Mouse (Mus musculus): ENCODE results near the gene Wipi2. TPM values are rescaled to one million over a fixed set of nuclear protein-coding genes. Genes with fewer than 3 reads are reported as not detected.

The Wipi2 gene
- polyA plus RNA-seq, 1 experiment from 2014 or later = 41.8 TPM

DNA sequence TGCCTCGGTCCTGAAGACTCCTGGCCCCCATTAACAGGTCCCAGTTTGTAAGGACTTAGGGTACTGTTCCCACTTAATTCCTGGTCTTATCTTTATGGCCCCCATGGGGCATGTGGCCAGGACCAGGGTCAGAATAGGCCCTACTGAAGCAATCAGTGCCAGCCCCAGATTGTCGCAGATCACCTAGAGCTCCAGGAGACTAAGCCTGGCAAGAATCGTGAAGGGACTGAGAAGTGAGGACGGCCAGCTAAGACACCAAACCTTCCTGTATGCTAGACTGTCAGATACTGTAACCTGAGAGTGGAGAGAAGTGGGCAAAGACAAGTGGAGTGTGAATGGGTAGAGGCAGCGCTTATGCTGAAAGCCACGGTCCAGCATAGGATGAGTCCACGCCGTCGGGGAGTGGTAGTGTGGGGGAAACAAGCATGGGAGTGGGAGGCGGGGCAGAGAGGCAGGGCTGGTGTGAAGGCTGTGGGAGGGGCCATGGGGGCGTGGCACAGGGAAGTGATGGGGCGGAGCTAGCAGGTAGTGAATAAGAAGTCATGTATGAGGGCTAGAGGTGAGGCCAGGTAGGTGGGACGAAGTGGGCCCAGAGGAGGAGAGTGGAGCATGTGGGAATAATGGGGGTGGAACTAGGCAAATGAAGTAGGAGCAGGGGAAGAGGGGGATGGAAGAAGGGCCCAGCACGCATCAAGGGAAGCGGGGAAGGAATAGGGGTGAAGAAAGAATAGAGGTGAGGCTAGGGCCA is 73.5 kb downstream of the Wipi2 start:
- DNase-seq (ENCODE audit: low spot score) (peak; percentile 19), ATAC-seq (replicated peaks; ENCODE audit: low FRiP score, low read depth) (peak; percentile 57)
- H3K4me1 ChIP-seq (replicated peaks; ENCODE audit: insufficient read depth, low read length) = peaks cover 6% of the 10 kb centered on the region
- H3K27me3 ChIP-seq (ENCODE audit: insufficient read depth, low read length) = 0 out of 2 replicates have a peak, but pooled peaks cover 5% of the 10 kb centered on the region
- H3K4me3 ChIP-seq (replicated peaks; ENCODE audit: low read depth, low read length) = peak overlapping the region; percentile 55; the same call in 1 of the 2 replicates
- no peak overlapping the region for H3K27ac ChIP-seq
- H3K4me2 ChIP-seq (ENCODE audit: low read length) = peak overlapping the region; percentile 91
- H3K36me3 ChIP-seq (ENCODE audit: insufficient read depth, low read length) = no peaks in the 10 kb centered on the region
- no peak for TF ChIP-seq CTCF (IDR thresholded peaks at IDR 0.05; ENCODE audit: low read depth)
- 7% methylated on average over 15 of the region's 15 CpGs for WGBS
- no peaks in the 10 kb centered on the region for H3K9me3 ChIP-seq (replicated peaks; ENCODE audit: low read length)
- no peak overlapping the region for H3K9ac ChIP-seq (ENCODE audit: low read depth, low read length)

DNA sequence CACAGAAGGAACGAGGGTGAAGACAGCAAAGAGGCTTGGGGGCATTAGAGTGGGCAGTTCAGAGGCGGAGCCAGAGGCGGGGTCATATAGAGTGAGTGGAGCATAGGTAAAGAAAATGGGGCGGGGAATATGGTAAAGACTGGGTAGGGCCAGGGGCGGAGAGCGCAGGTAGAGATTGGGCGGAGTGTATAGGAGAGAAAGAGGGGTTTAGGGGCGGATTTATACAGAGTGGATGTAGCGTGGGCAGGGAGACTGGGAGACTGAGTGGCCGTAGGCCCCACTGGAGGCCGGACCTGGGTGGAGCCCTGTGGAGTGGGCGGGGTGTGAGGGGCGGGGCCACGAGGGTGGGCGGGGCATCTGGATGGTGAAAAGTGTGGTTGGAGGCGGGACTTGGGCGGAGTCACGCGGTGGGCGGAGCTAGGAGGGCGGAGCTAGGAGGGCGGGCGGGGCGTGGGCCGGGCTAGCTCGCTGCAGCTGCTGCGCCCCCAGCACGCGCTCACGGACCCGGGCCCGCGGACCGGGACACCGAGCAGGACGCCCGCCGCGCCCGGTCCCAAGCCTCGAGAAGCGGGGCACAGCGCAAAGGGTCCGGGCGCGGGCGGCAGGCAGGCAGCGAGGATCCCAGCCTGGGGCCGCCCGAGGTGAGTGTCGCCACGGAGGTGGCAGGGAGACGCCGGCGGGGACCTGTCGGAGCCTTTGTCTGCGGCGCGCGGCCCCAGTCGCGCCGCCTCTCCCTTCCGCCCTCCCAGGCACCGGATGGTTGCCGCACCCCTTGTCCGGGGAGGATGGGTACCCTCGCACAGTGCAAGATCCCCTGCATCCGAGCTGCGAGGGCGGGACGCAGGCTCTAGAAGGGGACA is 74.4 kb downstream of the Wipi2 start:
- 2% methylated on average over 57 of the region's 72 CpGs for whole genome bisulfite sequencing
- no peak for TF ChIP-seq CTCF (IDR thresholded peaks at IDR 0.05; ENCODE audit: low read depth)
- DNase-seq (ENCODE audit: low spot score) = peak; percentile 49
- H3K36me3 ChIP-seq (ENCODE audit: insufficient read depth, low read length) = no peaks in the 10 kb centered on the region
- no peak overlapping the region for H3K27ac ChIP-seq
- peaks cover 6% of the 10 kb centered on the region for H3K4me1 ChIP-seq (replicated peaks; ENCODE audit: insufficient read depth, low read length)
- H3K4me2 ChIP-seq (ENCODE audit: low read length) = peak overlapping the region; percentile 91
- H3K9me3 ChIP-seq (replicated peaks; ENCODE audit: low read length) = no peaks in the 10 kb centered on the region
- H3K4me3 ChIP-seq (replicated peaks; ENCODE audit: low read depth, low read length) = peak overlapping the region; percentile 55
- peak overlapping the region; percentile 66 for H3K9ac ChIP-seq (ENCODE audit: low read depth, low read length)
- 0 out of 2 replicates have a peak, but pooled peaks cover 5% of the 10 kb centered on the region for H3K27me3 ChIP-seq (ENCODE audit: insufficient read depth, low read length)
- peak; percentile 86 for ATAC-seq (replicated peaks; ENCODE audit: low FRiP score, low read depth)

- no peak; the same call in 1 of the 2 replicates for ATAC-seq (replicated peaks; ENCODE audit: low FRiP score, low read depth)
- no peaks in the 10 kb centered on the region for H3K9me3 ChIP-seq (replicated peaks; ENCODE audit: low read length)
- peak overlapping the region; percentile 55 for H3K4me3 ChIP-seq (replicated peaks; ENCODE audit: low read depth, low read length)
- TF ChIP-seq CTCF (IDR thresholded peaks at IDR 0.05; ENCODE audit: low read depth) = no peak
- DNase-seq (ENCODE audit: low spot score) = no peak
- H3K27me3 ChIP-seq (ENCODE audit: insufficient read depth, low read length) = 0 out of 2 replicates have a peak, but pooled peaks cover 5% of the 10 kb centered on the region
- no peaks in the 10 kb centered on the region for H3K36me3 ChIP-seq (ENCODE audit: insufficient read depth, low read length)
- peaks cover 6% of the 10 kb centered on the region for H3K4me1 ChIP-seq (replicated peaks; ENCODE audit: insufficient read depth, low read length)
- WGBS = 18% methylated on average over 18 of the region's 18 CpGs
- no peak overlapping the region for H3K27ac ChIP-seq
- peak overlapping the region; percentile 66 for H3K9ac ChIP-seq (ENCODE audit: low read depth, low read length)
- H3K4me2 ChIP-seq (ENCODE audit: low read length) = peak overlapping the region; percentile 91
Observed at GRCm38 (mm10) chr5:142702511-142703138, 75.1 kb downstream of the Wipi2 start.

DNA sequence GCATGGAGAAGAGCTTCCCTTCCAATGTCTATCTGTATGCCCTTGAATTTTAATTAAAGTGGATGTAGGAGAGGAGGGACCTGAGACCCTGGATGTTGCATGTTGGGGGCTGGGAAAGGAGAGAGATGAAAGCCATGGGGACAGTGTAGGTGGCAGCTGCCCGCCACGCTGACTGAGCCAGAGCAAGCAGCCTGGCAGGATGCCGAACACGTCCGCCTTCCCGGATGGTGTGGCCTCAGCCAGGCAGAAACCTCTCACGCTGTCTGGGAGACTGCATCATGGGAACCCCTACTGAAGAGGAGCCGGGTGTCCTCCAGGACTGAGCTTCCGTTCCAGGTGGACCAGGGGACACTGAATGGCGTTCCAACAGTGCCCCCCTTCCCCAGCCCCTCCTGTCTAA is 76.1 kb downstream of the Wipi2 start:
- WGBS = 80% methylated on average over 10 of the region's 10 CpGs
- Histone ChIP-seq H3K4me2 (ENCODE audit: low read length) (no peak overlapping the region), H3K4me1 (replicated peaks; ENCODE audit: insufficient read depth, low read length) (peaks cover 6% of the 10 kb centered on the region), H3K27ac (no peak overlapping the region), H3K4me3 (replicated peaks; ENCODE audit: low read depth, low read length) (no peak overlapping the region), H3K9ac (ENCODE audit: low read depth, low read length) (no peak overlapping the region), H3K36me3 (ENCODE audit: insufficient read depth, low read length) (no peaks in the 10 kb centered on the region), H3K9me3 (replicated peaks; ENCODE audit: low read length) (no peaks in the 10 kb centered on the region), H3K27me3 (ENCODE audit: insufficient read depth, low read length) (0 out of 2 replicates have a peak, but pooled peaks cover 5% of the 10 kb centered on the region)
- DNase-seq (ENCODE audit: low spot score) (no peak), ATAC-seq (replicated peaks; ENCODE audit: low FRiP score, low read depth) (no peak)
- no peak for TF ChIP-seq CTCF (IDR thresholded peaks at IDR 0.05; ENCODE audit: low read depth)

DNA sequence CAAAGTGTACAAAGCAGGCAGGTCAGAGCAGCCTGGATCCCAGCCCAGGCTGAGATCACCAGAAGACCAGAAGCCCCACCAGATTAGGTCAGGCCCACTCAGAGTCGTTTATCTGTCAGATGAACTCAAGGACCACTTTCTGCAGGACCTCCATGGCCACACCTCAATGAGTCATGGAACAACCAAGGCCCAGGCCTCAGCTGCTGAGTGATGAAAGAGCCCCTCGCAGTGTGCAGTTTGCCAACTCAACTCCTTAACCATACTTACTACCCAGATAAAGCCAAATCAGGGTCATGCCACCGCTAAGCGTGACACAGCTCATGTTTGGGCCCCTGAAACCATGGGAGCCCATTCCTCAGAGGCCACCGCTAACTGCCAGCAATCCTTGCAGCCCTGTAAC is 80.2 kb downstream of the Wipi2 start:
- Histone ChIP-seq H3K4me1 (replicated peaks; ENCODE audit: insufficient read depth, low read length) (no peaks in the 10 kb centered on the region; the same call in 1 of the 2 replicates), H3K9me3 (replicated peaks; ENCODE audit: low read length) (no peaks in the 10 kb centered on the region), H3K36me3 (ENCODE audit: insufficient read depth, low read length) (no peaks in the 10 kb centered on the region), H3K27me3 (ENCODE audit: insufficient read depth, low read length) (0 out of 2 replicates have a peak, but pooled peaks cover 2% of the 10 kb centered on the region), H3K9ac (ENCODE audit: low read depth, low read length) (no peak overlapping the region), H3K27ac (no peak overlapping the region), H3K4me2 (ENCODE audit: low read length) (no peak overlapping the region), H3K4me3 (replicated peaks; ENCODE audit: low read depth, low read length) (no peak overlapping the region)
- no peak for DNase-seq (ENCODE audit: low spot score)
- ATAC-seq (replicated peaks; ENCODE audit: low FRiP score, low read depth) = no peak
- TF ChIP-seq CTCF (IDR thresholded peaks at IDR 0.05; ENCODE audit: low read depth) = no peak
- WGBS = 87% methylated on average over 5 of the region's 5 CpGs

- Histone ChIP-seq H3K4me2 (ENCODE audit: low read length) (no peak overlapping the region), H3K27me3 (ENCODE audit: insufficient read depth, low read length) (no peaks in the 10 kb centered on the region), H3K4me3 (replicated peaks; ENCODE audit: low read depth, low read length) (no peak overlapping the region), H3K9me3 (replicated peaks; ENCODE audit: low read length) (no peaks in the 10 kb centered on the region), H3K36me3 (ENCODE audit: insufficient read depth, low read length) (no peaks in the 10 kb centered on the region), H3K4me1 (replicated peaks; ENCODE audit: insufficient read depth, low read length) (no peaks in the 10 kb centered on the region), H3K9ac (ENCODE audit: low read depth, low read length) (no peak overlapping the region), H3K27ac (no peak overlapping the region)
- DNase-seq (ENCODE audit: low spot score) (no peak), ATAC-seq (replicated peaks; ENCODE audit: low FRiP score, low read depth) (no peak)
- TF ChIP-seq CTCF (IDR thresholded peaks at IDR 0.05; ENCODE audit: low read depth) = no peak
- WGBS = 75% methylated on average over 7 of the region's 7 CpGs
Observed at GRCm38 (mm10) chr5:142709436-142709835, 81.9 kb downstream of the Wipi2 start.

All from kidney, postnatal 0 days (tissue).